ENCODE assay signal across 23 mouse cellular contexts in the genomic region with DNA sequence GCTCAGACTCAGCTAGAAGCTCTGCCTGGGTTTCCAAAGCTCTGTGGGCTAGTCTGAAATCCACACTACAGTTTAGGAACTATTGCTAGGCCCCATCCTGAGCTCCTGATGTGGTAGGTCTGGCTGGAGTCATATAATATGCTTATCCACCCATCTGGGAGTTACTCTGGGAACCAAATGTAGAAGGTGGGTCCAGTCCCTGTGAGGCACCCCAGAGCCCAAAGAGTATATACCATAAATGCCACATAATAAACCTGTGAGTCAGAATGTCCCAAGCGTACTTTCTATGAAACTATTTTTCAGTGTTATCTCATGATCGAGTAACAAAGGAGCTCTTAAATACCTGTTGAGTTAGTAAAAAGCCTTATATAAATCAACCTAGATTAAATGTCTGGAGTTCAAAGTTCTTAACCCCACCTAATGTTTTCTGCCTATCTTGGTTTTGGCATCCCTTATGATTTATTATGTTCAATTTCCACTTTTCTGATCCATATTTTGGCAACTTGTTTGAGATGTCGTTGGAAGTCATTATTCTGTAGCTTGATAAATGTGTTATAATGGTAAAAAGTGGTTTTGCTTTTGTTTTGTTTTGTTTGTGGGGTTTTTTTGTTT.
DNase-seq lines count a peak whose midpoint lies in the region; ATAC-seq lines count a peak whose summit lies in the region.
"Had no signal": no experiment of that assay in that cellular context is flagged by ENCODE, and none has a peak within 500 bp of the region (broad histone marks: within the 10 kb centered on the region; RNA-seq: fewer than 3 reads in every experiment).

No protein-coding gene starts in this region.

- no peaks in the 10 kb centered on the region for H3K9me3 ChIP-seq in heart, embryonic 10.5 days
- no peaks in the 10 kb centered on the region for H3K9me3 ChIP-seq in heart, embryonic 12.5 days (replicated peaks)
- H3K9me3 ChIP-seq in intestine, embryonic 16.5 days (ENCODE audit: control insufficient read depth, low read length) = no peaks in the 10 kb centered on the region
- H3K9me3 ChIP-seq in stomach, embryonic 16.5 days (replicated peaks; ENCODE audit: control insufficient read depth, low read length) = no peaks in the 10 kb centered on the region
- H3K9me3 ChIP-seq in liver, embryonic 12.5 days (replicated peaks) = no peaks in the 10 kb centered on the region
- H3K9me3 ChIP-seq: embryonic facial prominence, embryonic 13.5 days; embryonic facial prominence, embryonic 15.5 days; forebrain, embryonic 10.5 days; forebrain, embryonic 12.5 days had no signal

- H3K4me1 ChIP-seq in heart, embryonic 10.5 days = peaks cover 21% of the 10 kb centered on the region
- peaks cover 21% of the 10 kb centered on the region for H3K4me1 ChIP-seq in heart, embryonic 12.5 days (replicated peaks)
- H3K4me1 ChIP-seq in intestine, embryonic 16.5 days (ENCODE audit: control insufficient read depth, insufficient read depth, low read length) = no peaks in the 10 kb centered on the region
- H3K4me1 ChIP-seq in stomach, embryonic 16.5 days (ENCODE audit: control insufficient read depth, insufficient read depth, low read length) = peaks cover 7% of the 10 kb centered on the region; the same call in 1 of the 2 replicates
- H3K4me1 ChIP-seq in liver, embryonic 12.5 days = no peaks in the 10 kb centered on the region
- H3K4me1 ChIP-seq: embryonic facial prominence, embryonic 15.5 days had no signal

- no peak overlapping the region for H3K4me2 ChIP-seq in heart, embryonic 12.5 days
- no peak overlapping the region for H3K4me2 ChIP-seq in intestine, embryonic 16.5 days (ENCODE audit: low read depth, low read length)
- no peak overlapping the region for H3K4me2 ChIP-seq in stomach, embryonic 16.5 days (ENCODE audit: low read depth, low read length)
- no peak overlapping the region for H3K4me2 ChIP-seq in liver, embryonic 12.5 days
- H3K4me2 ChIP-seq: embryonic facial prominence, embryonic 13.5 days; embryonic facial prominence, embryonic 15.5 days; forebrain, embryonic 12.5 days had no signal

- DNase-seq in heart, embryonic 10.5 days (ENCODE audit: low spot score) = peak; percentile 20
- DNase-seq in gastrocnemius, postnatal 14 days = no peak
- DNase-seq: adrenal gland, adult 2 months; adrenal gland, postnatal 10 days; adrenal gland, postnatal 25 days; cerebellum, adult 11 months; cerebellum, adult 18-20 months; cerebellum, adult 8-10 months; cerebellum, adult 9-11 months; cerebellum, postnatal 14 days; cerebellum, postnatal 36 days; embryo, embryonic 11 days had no signal

- H3K27ac ChIP-seq in heart, embryonic 10.5 days = no peak overlapping the region
- H3K27ac ChIP-seq in heart, embryonic 12.5 days (ENCODE audit: poor library complexity, severe bottlenecking) = no peak overlapping the region
- H3K27ac ChIP-seq in intestine, embryonic 16.5 days (ENCODE audit: low read length) = no peak overlapping the region
- no peak overlapping the region for H3K27ac ChIP-seq in stomach, embryonic 16.5 days (ENCODE audit: low read length)
- H3K27ac ChIP-seq in liver, embryonic 12.5 days = no peak overlapping the region
- H3K27ac ChIP-seq: embryonic facial prominence, embryonic 13.5 days; embryonic facial prominence, embryonic 15.5 days; forebrain, embryonic 10.5 days; forebrain, embryonic 12.5 days had no signal

- 89% methylated on average over 3 of the region's 3 CpGs for WGBS in heart, embryonic 10.5 days
- WGBS in heart, embryonic 12.5 days = 84% methylated on average over 3 of the region's 3 CpGs
- WGBS in intestine, embryonic 16.5 days = 67% methylated on average over 3 of the region's 3 CpGs
- 53% methylated on average over 3 of the region's 3 CpGs for WGBS in stomach, embryonic 16.5 days
- WGBS in liver, embryonic 12.5 days (ENCODE audit: insufficient replicate concordance) = 84% methylated on average over 3 of the region's 3 CpGs

- no peaks in the 10 kb centered on the region for H3K36me3 ChIP-seq in heart, embryonic 10.5 days
- H3K36me3 ChIP-seq in heart, embryonic 12.5 days = no peaks in the 10 kb centered on the region
- H3K36me3 ChIP-seq in intestine, embryonic 16.5 days (ENCODE audit: control insufficient read depth, insufficient read depth, low read length) = no peaks in the 10 kb centered on the region
- H3K36me3 ChIP-seq in stomach, embryonic 16.5 days (ENCODE audit: control insufficient read depth, insufficient read depth, low read length) = no peaks in the 10 kb centered on the region
- H3K36me3 ChIP-seq in liver, embryonic 12.5 days = no peaks in the 10 kb centered on the region
- H3K36me3 ChIP-seq: embryonic facial prominence, embryonic 13.5 days; embryonic facial prominence, embryonic 15.5 days; forebrain, embryonic 10.5 days; forebrain, embryonic 12.5 days had no signal

- ATAC-seq in heart, embryonic 12.5 days (ENCODE audit: insufficient number of reproducible peaks, low FRiP score) = no peak
- peak; percentile 88 for ATAC-seq in intestine, embryonic 16.5 days
- ATAC-seq in stomach, embryonic 16.5 days (ENCODE audit: insufficient read depth, low FRiP score) = peak; percentile 37; the same call in 1 of the 2 replicates
- ATAC-seq in liver, embryonic 12.5 days = no peak
- ATAC-seq in granulocyte monocyte progenitor cell, adult 5-6 weeks (replicated peaks; ENCODE audit: poor library complexity, severe bottlenecking) = no peak
- ATAC-seq: forebrain, embryonic 14.5 days had no signal

- H3K9ac ChIP-seq in heart, embryonic 12.5 days = no peak overlapping the region
- no peak overlapping the region for H3K9ac ChIP-seq in intestine, embryonic 16.5 days (ENCODE audit: low read depth, low read length)
- H3K9ac ChIP-seq in stomach, embryonic 16.5 days (ENCODE audit: low read length) = no peak overlapping the region
- H3K9ac ChIP-seq in liver, embryonic 12.5 days = no peak overlapping the region
- H3K9ac ChIP-seq: embryonic facial prominence, embryonic 13.5 days; embryonic facial prominence, embryonic 15.5 days; forebrain, embryonic 12.5 days had no signal

- H3K4me3 ChIP-seq in heart, embryonic 10.5 days = no peak overlapping the region
- H3K4me3 ChIP-seq in heart, embryonic 12.5 days = no peak overlapping the region
- H3K4me3 ChIP-seq in intestine, embryonic 16.5 days (ENCODE audit: low read length) = no peak overlapping the region
- H3K4me3 ChIP-seq in stomach, embryonic 16.5 days (replicated peaks; ENCODE audit: low read length) = no peak overlapping the region
- H3K4me3 ChIP-seq in liver, embryonic 12.5 days = no peak overlapping the region
- H3K4me3 ChIP-seq: embryonic facial prominence, embryonic 13.5 days; embryonic facial prominence, embryonic 15.5 days; erythroblast, embryonic 14.5 days; forebrain, embryonic 10.5 days; forebrain, embryonic 12.5 days had no signal

- intact Hi-C loops in gastrocnemius, postnatal 14 days (cut with DNase I; ENCODE audit: low total_unique reads) = no loop called here

- no peaks in the 10 kb centered on the region for H3K27me3 ChIP-seq in heart, embryonic 10.5 days (ENCODE audit: insufficient read depth, poor library complexity, severe bottlenecking)
- no peaks in the 10 kb centered on the region for H3K27me3 ChIP-seq in heart, embryonic 12.5 days (replicated peaks)
- no peaks in the 10 kb centered on the region for H3K27me3 ChIP-seq in intestine, embryonic 16.5 days (replicated peaks; ENCODE audit: control insufficient read depth, insufficient read depth, low read length)
- no peaks in the 10 kb centered on the region for H3K27me3 ChIP-seq in stomach, embryonic 16.5 days (ENCODE audit: control insufficient read depth, insufficient read depth, low read length)
- H3K27me3 ChIP-seq in liver, embryonic 12.5 days (replicated peaks) = no peaks in the 10 kb centered on the region
- H3K27me3 ChIP-seq: embryonic facial prominence, embryonic 13.5 days; embryonic facial prominence, embryonic 15.5 days; forebrain, embryonic 12.5 days had no signal

Comparison
In these comparisons a context has a peak if more than half of its experiments do, and no peak if none do; other contexts are left out.
1. ATAC-seq: peak in intestine, embryonic 16.5 days (single experiment) and stomach, embryonic 16.5 days (single experiment); none in heart, embryonic 12.5 days (single experiment), liver, embryonic 12.5 days (single experiment) and granulocyte monocyte progenitor cell, adult 5-6 weeks (single experiment).